Mouse (Mus musculus) CH12.LX (cell line): ENCODE results near the gene Cavin4. TPM values are rescaled to one million over a fixed set of nuclear protein-coding genes. Genes with fewer than 3 reads are reported as not detected.

Source experiments
- DNase-seq: peaks from one replicate; pipeline ENCODE4 v3.0.0-alpha.2; 2013; ENCODE audit errors: extremely low read depth
- H3K27ac ChIP-seq: 2 replicates; pipeline ENCODE4 v1.5.1; 2012; ENCODE audit warnings: low read depth, mild to moderate bottlenecking, control low read depth, moderate library complexity; ENCODE audit not compliant: insufficient read depth
- H3K27me3 ChIP-seq: replicated peaks from 2 replicates; pipeline ENCODE3; 2012; ENCODE audit warnings: inconsistent platforms
- H3K36me3 ChIP-seq, 2 experiments: replicated peaks in 1 of 2; 2 replicates each; pipeline versions ENCODE3 to v1.6.1; 2012; ENCODE audit warnings: inconsistent platforms in 1 of 2, low read length in 1 of 2, mild to moderate bottlenecking in 1 of 2, mixed read lengths in 1 of 2, moderate library complexity in 1 of 2; ENCODE audit not compliant: control insufficient read depth in 1 of 2, insufficient read depth in 1 of 2
- H3K4me1 ChIP-seq, 2 experiments: 2 replicates each; pipeline ENCODE4 v1.6.1; 2012; ENCODE audit warnings: inconsistent platforms in 1 of 2, moderate library complexity in 1 of 2; ENCODE audit not compliant: insufficient read depth in 2 of 2, control insufficient read depth in 1 of 2
- H3K4me2 ChIP-seq: 2 replicates; pipeline ENCODE4 v1.6.1; 2012; ENCODE audit warnings: low read depth, mild to moderate bottlenecking, control low read depth; ENCODE audit not compliant: poor library complexity, insufficient read depth, severe bottlenecking
- H3K4me3 ChIP-seq, 3 experiments: fragments of 150-350 bp in 1 of 3; sonication (generic) in 1 of 3; replicated peaks in 1 of 3; 2 replicates each; pipeline versions ENCODE3 to v1.5.1; 2011 to 2012; ENCODE audit warnings: low read depth in 2 of 3, low read length in 2 of 3, mild to moderate bottlenecking in 2 of 3, moderate library complexity in 2 of 3, control low read depth in 1 of 3, improper control_type of control experiment in 1 of 3, inconsistent platforms in 1 of 3, mixed read lengths in 1 of 3; ENCODE audit not compliant: poor library complexity in 1 of 3
- H3K79me2 ChIP-seq: replicated peaks from 2 replicates; pipeline ENCODE4 v1.6.1; 2012; ENCODE audit warnings: mild to moderate bottlenecking, moderate library complexity; ENCODE audit not compliant: control insufficient read depth, poor library complexity, insufficient read depth, severe bottlenecking; ENCODE audit errors: extremely low read depth
- H3K9ac ChIP-seq: 2 replicates; pipeline ENCODE4 v1.6.1; 2012; ENCODE audit warnings: low read depth, mild to moderate bottlenecking, control low read depth, moderate library complexity; ENCODE audit not compliant: insufficient read depth
- H3K9me3 ChIP-seq: replicated peaks from 2 replicates; pipeline ENCODE3; 2012; ENCODE audit warnings: low read length, inconsistent platforms, mixed read lengths
- CHD1 ChIP-seq: IDR thresholded peaks from 2 replicates; pipeline ENCODE4 v1.6.1; 2012; ENCODE audit warnings: low read depth, low read length, improper control_type of control experiment, inconsistent platforms
- E2F4 ChIP-seq: IDR thresholded peaks from 2 replicates; pipeline ENCODE4 v1.6.1; 2011; ENCODE audit warnings: low read depth, low read length, improper control_type of control experiment; ENCODE audit not compliant: insufficient replicate concordance
- EP300 ChIP-seq: IDR thresholded peaks from 2 replicates; pipeline ENCODE4 v1.6.1; 2011; ENCODE audit warnings: low read length, improper control_type of control experiment
- ETS1 ChIP-seq: conservative IDR thresholded peaks from 2 replicates; pipeline ENCODE4 v1.6.1; 2012; ENCODE audit warnings: low read depth, mild to moderate bottlenecking, inconsistent platforms, low read length, improper control_type of control experiment, moderate library complexity
- GABPA ChIP-seq: IDR thresholded peaks from 2 replicates; pipeline ENCODE4 v1.6.1; 2012; ENCODE audit warnings: low read depth, low read length, improper control_type of control experiment, inconsistent platforms; ENCODE audit not compliant: insufficient replicate concordance
- JUN ChIP-seq: IDR thresholded peaks from 2 replicates; pipeline ENCODE4 v1.6.1; 2011; ENCODE audit warnings: low read depth, mild to moderate bottlenecking, low read length, improper control_type of control experiment, moderate library complexity; ENCODE audit not compliant: insufficient read depth
- KAT2A ChIP-seq: IDR thresholded peaks from 2 replicates; pipeline ENCODE4 v1.6.1; 2012; ENCODE audit warnings: low read length, improper control_type of control experiment, inconsistent platforms; ENCODE audit not compliant: insufficient replicate concordance
- MAFK ChIP-seq: IDR thresholded peaks from 2 replicates; pipeline ENCODE4 v1.6.1; 2011; ENCODE audit warnings: low read length, improper control_type of control experiment; ENCODE audit not compliant: insufficient replicate concordance
- MEF2A ChIP-seq: IDR thresholded peaks from 2 replicates; pipeline ENCODE4 v1.6.1; 2014; ENCODE audit warnings: low read depth, mild to moderate bottlenecking, inconsistent platforms, low read length, improper control_type of control experiment, borderline replicate concordance
- MXI1 ChIP-seq: IDR thresholded peaks from 2 replicates; pipeline ENCODE4 v1.6.1; 2011; ENCODE audit warnings: mild to moderate bottlenecking, low read depth, low read length, improper control_type of control experiment
- MYC ChIP-seq: IDR thresholded peaks from 2 replicates; pipeline ENCODE4 v1.6.1; 2011; ENCODE audit warnings: low read depth, mild to moderate bottlenecking, improper control_type of control experiment, low read length
- NELFE ChIP-seq: IDR thresholded peaks from 2 replicates; pipeline ENCODE4 v1.6.1; 2011; ENCODE audit warnings: low read depth, low read length, improper control_type of control experiment
- NRF1 ChIP-seq: IDR thresholded peaks from 2 replicates; pipeline ENCODE4 v1.6.1; 2014; ENCODE audit warnings: low read depth, mild to moderate bottlenecking, inconsistent platforms, low read length, improper control_type of control experiment, moderate library complexity
- PAX5 ChIP-seq: IDR thresholded peaks from 2 replicates; pipeline ENCODE4 v1.6.1; 2012; ENCODE audit warnings: low read length, inconsistent platforms, mixed read lengths
- POLR2A ChIP-seq: IDR thresholded peaks from 2 replicates; pipeline ENCODE4 v1.6.1; 2011; ENCODE audit warnings: low read depth, mild to moderate bottlenecking, improper control_type of control experiment, low read length
- POLR2AphosphoS2 ChIP-seq: IDR thresholded peaks from 2 replicates; pipeline ENCODE4 v1.6.1; 2011; ENCODE audit warnings: low read depth, low read length, improper control_type of control experiment
- RAD21 ChIP-seq: IDR thresholded peaks from 2 replicates; pipeline ENCODE4 v1.6.1; 2011; ENCODE audit warnings: low read depth, mild to moderate bottlenecking, low read length, improper control_type of control experiment, moderate library complexity
- SIN3A ChIP-seq: IDR thresholded peaks from 2 replicates; pipeline ENCODE4 v1.6.1; 2012; ENCODE audit warnings: low read length, improper control_type of control experiment, inconsistent platforms
- TCF12 ChIP-seq: IDR thresholded peaks from 2 replicates; pipeline ENCODE4 v1.6.1; 2014; ENCODE audit warnings: low read depth, mild to moderate bottlenecking, inconsistent platforms, low read length, improper control_type of control experiment
- UBTF ChIP-seq: IDR thresholded peaks from 2 replicates; pipeline ENCODE4 v1.6.1; 2012; ENCODE audit warnings: low read depth, mild to moderate bottlenecking, inconsistent platforms, low read length, improper control_type of control experiment, moderate library complexity
- USF1 ChIP-seq: IDR thresholded peaks from 2 replicates; pipeline ENCODE4 v1.6.1; 2014; ENCODE audit warnings: low read depth, mild to moderate bottlenecking, inconsistent platforms, low read length, improper control_type of control experiment
- USF2 ChIP-seq: conservative IDR thresholded peaks from 2 replicates; pipeline ENCODE4 v1.6.1; 2011; ENCODE audit warnings: low read depth, low read length, improper control_type of control experiment
- ZMIZ1 ChIP-seq: IDR thresholded peaks from 2 replicates; pipeline ENCODE4 v1.6.1; 2012; ENCODE audit warnings: low read depth, mild to moderate bottlenecking, inconsistent platforms, low read length, improper control_type of control experiment
- ZNF384 ChIP-seq: IDR thresholded peaks from 2 replicates; pipeline ENCODE4 v1.6.1; 2012; ENCODE audit warnings: low read depth, low read length, improper control_type of control experiment, inconsistent platforms
- dilution Hi-C: fragments of 300-500 bp; cut with MboI; formaldehyde crosslinking; loops from 2 replicates; pipeline ENCODE4 v1.14.3; 2020; ENCODE audit warnings: low sequenced_read_pairs; ENCODE audit not compliant: extremely low pct_unique_long_range_greater_than_20kb, extremely low pct_ligation_motif_present
- in situ Hi-C: fragments of 300-500 bp; cut with MboI; formaldehyde crosslinking; loops from 3 replicates; pipeline ENCODE4 v1.14.3; 2019; ENCODE audit warnings: low sequenced_read_pairs, low pct_ligation_motif_present, low pct_unique_long_range_greater_than_20kb, mixed read lengths
- polyA plus RNA-seq: library from polyadenylated mRNA; unstranded; fragments of >175 nt; gene quantifications from 2 replicates; pipeline ENCODE4 v1.2.1, GENCODE M21; 2012; ENCODE audit warnings: low read depth; ENCODE audit not compliant: insufficient read length
- total RNA-seq, 2 experiments: library from RNA; depleted of rRNA; stranded (reverse); fragments of 300-350 nt in 1 of 2; fragments of >200 nt in 1 of 2; gene quantifications; 2 replicates each; pipeline ENCODE4 v1.2.3; 2012 to 2014

Gene Cavin4
- total and polyA plus RNA-seq, 3 experiments = 0.13 to 0.26 (median 0.24) TPM

DNA sequence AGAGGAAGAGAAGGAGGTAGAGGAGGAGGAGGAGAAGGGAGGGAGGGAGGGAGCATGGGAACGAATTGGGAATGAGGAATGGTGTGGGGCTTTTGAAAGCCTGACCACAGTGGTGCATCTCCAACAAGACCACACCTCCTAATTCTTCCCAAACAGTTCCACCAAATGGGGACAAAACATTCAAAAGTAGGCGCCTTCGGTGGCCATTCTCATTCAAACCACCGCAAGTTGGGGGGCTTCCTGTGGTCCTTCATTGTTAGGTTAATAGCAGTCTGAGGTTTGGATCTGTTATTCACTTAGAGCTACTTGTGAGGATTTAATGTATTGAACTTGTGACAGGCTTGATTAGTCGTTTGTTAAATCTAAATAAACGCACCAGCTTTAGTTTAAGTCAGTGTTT is 38.4 kb upstream of the Cavin4 start:
- no peak for TF ChIP-seq POLR2A
- Histone ChIP-seq H3K9me3 (no peaks in the 10 kb centered on the region), H3K36me3 (peaks cover 0 to 31% of the 10 kb centered on the region in 2 experiments), H3K27ac (no peak overlapping the region), H3K4me1 (peaks cover 0 to 5% of the 10 kb centered on the region in 2 experiments; a peak in 1 of 4 replicates), H3K9ac (no peak overlapping the region), H3K4me3 (no peak overlapping the region), H3K79me2 (no peaks in the 10 kb centered on the region), H3K27me3 (no peaks in the 10 kb centered on the region), H3K4me2 (no peak overlapping the region)
- dilution Hi-C loops = no loop called here
- in situ Hi-C loops = no loop called here
- no peak for DNase-seq

- Histone ChIP-seq H3K4me1 (0 out of 4 replicates have a peak, but pooled peaks cover 0 to 2% of the 10 kb centered on the region in 2 experiments), H3K79me2 (no peaks in the 10 kb centered on the region), H3K36me3 (peaks cover 0 to 27% of the 10 kb centered on the region in 2 experiments), H3K9ac (no peak overlapping the region), H3K4me3 (no peak overlapping the region), H3K9me3 (no peaks in the 10 kb centered on the region), H3K4me2 (no peak overlapping the region), H3K27me3 (no peaks in the 10 kb centered on the region), H3K27ac (no peak overlapping the region)
- TF ChIP-seq CHD1 (no peak), NRF1 (no peak), USF2 (no peak), PAX5 (no peak), EP300 (no peak), UBTF (no peak), ETS1 (no peak), RAD21 (no peak)
- dilution Hi-C loops = no loop called here
- in situ Hi-C loops = no loop called here
- no peak for DNase-seq
These were observed 37.5 kb upstream of the Cavin4 start for GRCm38 (mm10) chr4:48625836-48626235.

DNA sequence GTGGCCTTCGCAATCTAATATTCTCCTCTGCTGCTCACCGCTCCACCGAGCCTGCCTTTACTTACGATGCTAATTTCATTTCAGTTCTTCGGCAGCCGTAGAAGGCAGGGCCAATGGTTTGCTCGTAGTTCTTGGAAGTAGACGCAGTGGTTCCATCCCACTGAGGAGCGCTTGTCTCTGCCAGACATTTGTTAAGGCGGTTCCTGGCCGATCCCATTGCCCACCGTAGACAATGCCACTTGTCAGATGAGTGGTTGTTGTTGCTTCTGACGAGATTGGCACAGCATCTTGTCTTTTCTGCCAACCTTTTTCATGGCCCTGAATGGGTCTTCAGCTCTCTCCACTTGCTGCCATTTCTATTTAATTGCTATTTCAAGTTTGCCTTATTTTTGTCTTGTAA is 33.9 kb upstream of the Cavin4 start:
- H3K79me2 ChIP-seq = no peaks in the 10 kb centered on the region
- no peak overlapping the region for H3K4me2 ChIP-seq
- in situ Hi-C loops = no loop called here
- H3K36me3 ChIP-seq = peaks cover 0 to 24% of the 10 kb centered on the region in 2 experiments
- no peak overlapping the region for H3K4me3 ChIP-seq
- no peak for DNase-seq
- no peaks in the 10 kb centered on the region for H3K27me3 ChIP-seq
- H3K27ac ChIP-seq = no peak overlapping the region
- dilution Hi-C loops = no loop called here
- no peaks in the 10 kb centered on the region for H3K9me3 ChIP-seq
- no peaks in the 10 kb centered on the region for H3K4me1 ChIP-seq
- TF ChIP-seq MEF2A (no peak), E2F4 (no peak), CHD1 (no peak), JUN (no peak), ZNF384 (no peak), USF2 (no peak), PAX5 (no peak), USF1 (no peak), NRF1 (no peak), SIN3A (no peak), MAFK (no peak), POLR2AphosphoS2 (no peak), NELFE (no peak), MYC (no peak), ZMIZ1 (no peak), GABPA (no peak), TCF12 (no peak), KAT2A (no peak), MXI1 (no peak)
- no peak overlapping the region for H3K9ac ChIP-seq
